Mouse (Mus musculus) embryonic fibroblast, embryonic 13.5 days (primary cell): ENCODE measurements around the gene Lipa. TPM values are rescaled to one million over a fixed set of nuclear protein-coding genes. Genes with fewer than 3 reads are reported as not detected.

Experiments used
- H3K27ac ChIP-seq: 2 replicates; pipeline ENCODE4 v1.5.1; 2012; ENCODE audit warnings: low read length, control low read depth, inconsistent platforms; ENCODE audit not compliant: insufficient read depth
- H3K4me1 ChIP-seq: 2 replicates; pipeline ENCODE4 v1.6.1; 2011; ENCODE audit warnings: low read length; ENCODE audit not compliant: control insufficient read depth, insufficient read depth
- H3K4me3 ChIP-seq: 2 replicates; pipeline ENCODE4 v1.5.1; 2011; ENCODE audit warnings: mild to moderate bottlenecking, control low read depth, low read length; ENCODE audit not compliant: insufficient read depth
- CTCF ChIP-seq: IDR thresholded peaks from 2 replicates; pipeline ENCODE4 v1.5.1; 2011; ENCODE audit warnings: mild to moderate bottlenecking, control low read depth, low read length, moderate library complexity, borderline replicate concordance; ENCODE audit not compliant: insufficient read depth
- POLR2A ChIP-seq: IDR thresholded peaks from 2 replicates; pipeline ENCODE4 v1.6.1; 2011; ENCODE audit warnings: low read depth, mild to moderate bottlenecking, control low read depth, low read length, moderate library complexity
- polyA plus RNA-seq: library from polyadenylated mRNA; stranded (reverse); fragments of >200 nt; gene quantifications from 2 replicates; pipeline ENCODE4 v1.2.4, GENCODE M21; 2011; ENCODE audit warnings: low read depth; ENCODE audit not compliant: missing spikeins, insufficient read length

The Lipa gene
- polyA plus RNA-seq, result 66.0 and 68.3 TPM in 2 replicates

DNA sequence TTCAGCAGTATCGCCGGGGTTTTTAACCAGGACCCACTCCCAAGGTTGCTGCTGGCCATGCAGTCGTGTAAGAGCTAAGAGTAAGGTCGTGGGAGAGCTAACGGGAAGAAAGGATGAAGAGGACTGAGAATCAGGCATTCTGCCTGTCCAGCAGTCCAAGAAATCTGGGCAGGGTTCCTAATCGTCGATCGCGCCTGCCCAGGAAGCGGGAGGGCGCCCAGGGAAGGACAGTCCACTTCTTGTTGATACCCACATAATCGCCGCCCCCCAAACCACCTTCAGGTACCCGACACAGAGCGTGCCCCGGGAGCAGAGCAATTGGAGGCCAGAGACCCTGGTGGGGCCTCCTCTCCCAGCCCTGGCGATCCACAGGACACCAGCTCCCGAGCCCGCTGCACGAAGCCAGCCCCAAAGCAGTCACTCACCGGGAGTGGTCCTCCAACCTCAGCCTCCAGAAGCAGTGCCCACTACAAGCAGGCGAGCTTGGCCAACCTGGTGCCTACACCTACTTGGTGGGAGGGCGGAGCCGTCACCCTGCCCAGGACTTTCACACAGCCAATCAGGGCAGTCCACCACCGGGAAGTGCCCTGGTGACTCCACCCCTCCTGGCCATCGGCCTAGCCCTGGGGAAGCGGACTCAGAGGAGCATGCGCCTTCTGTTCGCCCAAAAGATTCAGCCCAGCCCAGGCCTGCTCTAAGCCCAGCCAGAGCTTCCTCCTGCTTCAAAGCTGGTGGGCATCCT, at the start of gene Lipa:
Lipa (minus strand) TSS at position 534 of the 742 bp plus-strand sequence.
- Histone ChIP-seq H3K4me3 (peak within 1 kb of the TSS; percentile 55), H3K27ac (no peak within 1 kb of the TSS), H3K4me1 (peaks cover 3% of the 10 kb centered on the region; the same call in 1 of the 2 replicates)
- no peak for TF ChIP-seq CTCF
- peak; percentile 90 for TF ChIP-seq POLR2A

GRCm38 (mm10) chr19:34573650-34574049, 46.4 kb upstream of the Lipa start:
- Histone ChIP-seq H3K27ac (no peak overlapping the region), H3K4me1 (peaks cover 4% of the 10 kb centered on the region), H3K4me3 (no peak overlapping the region)
- TF ChIP-seq POLR2A (no peak), CTCF (no peak)

- no peak overlapping the region for H3K27ac ChIP-seq
- H3K4me1 ChIP-seq, result peaks cover 4% of the 10 kb centered on the region
- H3K4me3 ChIP-seq, result no peak overlapping the region
- TF ChIP-seq CTCF (no peak), POLR2A (no peak)
Measured at GRCm38 (mm10) chr19:34571080-34571479, 43.8 kb upstream of the Lipa start.

DNA sequence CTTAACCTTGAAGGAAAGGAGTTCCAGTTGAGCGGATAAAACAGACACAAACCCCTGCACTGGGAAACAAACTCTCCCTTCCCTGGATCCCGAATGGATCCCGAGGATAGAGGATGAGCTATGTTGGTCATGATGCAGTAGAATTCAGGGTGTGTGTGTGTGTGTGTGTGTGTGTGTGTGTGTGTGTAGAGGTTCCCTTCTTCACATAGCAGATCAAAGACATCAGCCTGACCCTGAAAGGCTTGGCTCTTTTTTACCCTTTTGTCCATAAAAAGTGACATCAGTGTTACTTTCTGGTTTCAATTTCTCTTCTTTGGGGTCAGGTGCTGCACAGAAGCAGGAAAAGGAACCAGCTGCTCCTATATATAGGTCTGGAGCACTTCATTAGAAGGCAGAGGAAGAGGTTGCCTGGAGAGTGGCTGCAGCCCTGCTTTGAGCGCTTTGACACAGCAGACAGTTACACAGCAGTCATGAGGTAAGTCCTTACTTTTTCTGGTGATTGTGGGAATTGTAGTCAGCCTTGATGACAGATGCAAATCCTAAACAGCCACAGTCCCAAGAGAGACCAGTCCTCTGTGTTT, 42.7 kb upstream of the Lipa start:
- Histone ChIP-seq H3K4me3 (no peak overlapping the region), H3K4me1 (peaks cover 4% of the 10 kb centered on the region), H3K27ac (no peak overlapping the region)
- TF ChIP-seq POLR2A, result no peak
- TF ChIP-seq CTCF, result no peak

- no peak overlapping the region for H3K4me3 ChIP-seq
- TF ChIP-seq CTCF (no peak), POLR2A (no peak)
- peaks cover 2% of the 10 kb centered on the region; the same call in 1 of the 2 replicates for H3K4me1 ChIP-seq
- no peak overlapping the region for H3K27ac ChIP-seq
Measured at GRCm38 (mm10) chr19:34568988-34569895, 42.0 kb upstream of the Lipa start.

- Histone ChIP-seq H3K27ac (no peak overlapping the region), H3K4me3 (no peak overlapping the region), H3K4me1 (peaks cover 2% of the 10 kb centered on the region; the same call in 1 of the 2 replicates)
- TF ChIP-seq CTCF (no peak), POLR2A (no peak)
Measured at GRCm38 (mm10) chr19:34566178-34566784, 39.0 kb upstream of the Lipa start.

DNA sequence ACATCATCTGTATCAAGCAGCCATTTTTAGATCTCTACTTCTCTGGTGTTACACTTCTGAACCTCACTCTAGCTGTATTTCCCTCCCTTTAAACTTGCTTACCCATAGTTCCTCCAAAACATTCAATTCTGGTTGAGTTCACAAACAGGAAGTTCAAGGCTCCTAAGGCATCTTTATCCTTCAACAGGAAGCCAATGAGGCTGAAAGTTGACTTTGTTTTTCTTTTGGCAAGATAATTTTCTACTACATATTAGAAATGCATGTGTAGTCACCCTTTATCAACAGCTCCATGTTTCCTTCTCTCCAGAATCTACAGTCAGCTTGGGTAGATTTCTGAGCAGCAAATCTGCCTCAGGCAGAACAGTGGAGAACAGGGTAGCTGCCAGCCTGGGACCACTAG, 35.3 kb upstream of the Lipa start:
- no peaks in the 10 kb centered on the region for H3K4me1 ChIP-seq
- no peak overlapping the region for H3K4me3 ChIP-seq
- H3K27ac ChIP-seq, result no peak overlapping the region
- TF ChIP-seq CTCF, result no peak

- peak overlapping the region; percentile 32; the same call in 1 of the 2 replicates for H3K27ac ChIP-seq
- peaks cover 9% of the 10 kb centered on the region for H3K4me1 ChIP-seq
- no peak overlapping the region for H3K4me3 ChIP-seq
- TF ChIP-seq CTCF, result no peak
- no peak for TF ChIP-seq POLR2A
Measured at GRCm38 (mm10) chr19:34556621-34557020, 29.3 kb upstream of the Lipa start.

DNA sequence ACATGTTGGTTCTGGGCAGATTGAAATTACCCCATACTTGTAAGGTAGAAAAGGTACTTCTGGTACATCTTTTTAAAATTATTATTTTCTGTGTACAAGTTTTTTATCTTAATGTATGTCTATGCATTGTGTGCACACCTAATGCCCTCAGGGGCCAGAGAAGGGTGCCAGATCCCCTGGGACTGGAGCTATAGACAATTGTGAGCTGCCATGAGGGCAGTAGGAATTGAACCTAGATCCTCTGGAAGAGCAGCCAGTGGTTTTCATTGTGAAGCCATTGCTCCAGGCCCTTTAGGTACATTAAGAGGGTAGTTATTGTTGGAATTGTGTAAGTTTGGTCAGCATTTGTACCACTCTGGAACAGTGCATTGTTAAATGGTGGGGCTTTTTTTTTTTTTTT, 26.8 kb upstream of the Lipa start:
- peaks cover 9% of the 10 kb centered on the region for H3K4me1 ChIP-seq
- TF ChIP-seq CTCF (no peak), POLR2A (no peak)
- no peak overlapping the region for H3K4me3 ChIP-seq
- peak overlapping the region; percentile 91; the same call in 1 of the 2 replicates for H3K27ac ChIP-seq
